Mouse (Mus musculus) midbrain, embryonic 12.5 days (tissue): ENCODE data around the gene Otp. TPM values are rescaled to one million over a fixed set of nuclear protein-coding genes. Genes with fewer than 3 reads are reported as not detected.
A peak's percentile ranks its signal among the peaks of the same experiment; 100 is the strongest.

Experiments
- ATAC-seq: fragments of 200-750 bp; cut with Nextera tagmentation; 2 replicates; pipeline ENCODE4 v1.8.0; 2017; ENCODE audit warnings: low read depth, moderate TSS enrichment, moderate library complexity; ENCODE audit not compliant: low FRiP score
- H3K27ac ChIP-seq: fragments of 300-500 bp; sonication (generic); replicated peaks from 2 replicates; pipeline ENCODE4 v1.5.1; 2016; ENCODE audit warnings: mild to moderate bottlenecking
- H3K27me3 ChIP-seq: fragments of 300-500 bp; sonication (generic); 2 replicates; pipeline ENCODE4 v1.6.1; 2016; ENCODE audit warnings: mild to moderate bottlenecking
- H3K36me3 ChIP-seq: fragments of 300-500 bp; sonication (generic); 2 replicates; pipeline ENCODE4 v1.6.1; 2016
- H3K4me1 ChIP-seq: fragments of 300-500 bp; sonication (generic); 2 replicates; pipeline ENCODE4 v1.6.1; 2016
- H3K4me2 ChIP-seq: fragments of 300-500 bp; sonication (generic); replicated peaks from 2 replicates; pipeline ENCODE4 v1.6.1; 2016; ENCODE audit warnings: mild to moderate bottlenecking, moderate library complexity
- H3K4me3 ChIP-seq: fragments of 300-500 bp; sonication (generic); 2 replicates; pipeline ENCODE4 v1.5.1; 2016; ENCODE audit warnings: mild to moderate bottlenecking
- H3K9ac ChIP-seq: fragments of 300-500 bp; sonication (generic); replicated peaks from 2 replicates; pipeline ENCODE4 v1.6.1; 2016; ENCODE audit warnings: mild to moderate bottlenecking, moderate library complexity
- H3K9me3 ChIP-seq: fragments of 300-500 bp; sonication (generic); 2 replicates; pipeline ENCODE4 v1.6.1; 2016; ENCODE audit warnings: mild to moderate bottlenecking
- WGBS: fragments of 180-500 bp; shearing (Covaris S2); methylation state at CpG from one replicate; pipeline ENCODE4 v1.1.7; 2016; 5-methylcytosine and 5-hydroxymethylcytosine counted together
- polyA plus RNA-seq: library from polyadenylated mRNA; unstranded; fragments of >200 nt; fragmentation: Nextera tagmentation; extraction: Ambion mirVana; gene quantifications from 2 replicates; pipeline ENCODE4 v1.2.1, GENCODE M21; 2016

Gene Otp
- 2.1 and 3.0 TPM in 2 replicates for polyA plus RNA-seq

DNA sequence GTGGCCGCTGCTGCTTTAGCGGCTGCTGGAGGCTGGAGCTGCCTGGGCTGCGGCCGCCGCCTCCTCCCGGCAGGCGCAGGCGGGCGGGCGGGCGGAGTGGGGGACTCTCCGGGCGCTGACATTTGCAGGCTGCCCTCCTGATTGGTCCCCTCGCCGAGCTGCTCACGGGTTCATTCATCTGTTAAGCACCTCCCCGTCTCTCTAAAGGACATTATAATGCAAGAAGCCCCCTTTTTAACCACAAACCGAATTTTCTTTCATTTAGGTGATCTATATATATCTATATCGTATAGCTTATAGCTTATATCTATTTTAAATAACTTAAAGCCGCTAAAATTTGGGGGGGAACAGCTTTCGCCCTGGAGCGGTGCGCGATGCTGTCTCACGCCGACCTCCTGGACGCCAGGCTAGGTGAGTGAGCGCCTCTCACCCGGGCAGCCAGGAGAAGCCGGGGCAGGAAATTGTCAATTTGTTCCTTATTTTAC is at the start of gene Otp:
TSS of gene Otp (plus strand) at position 207 of the 485 bp plus-strand sequence.
- ATAC-seq: peak; percentile 85
- Histone ChIP-seq H3K27me3 (peaks cover 73% of the 10 kb centered on the region), H3K9ac (no peak within 1 kb of the TSS), H3K27ac (no peak within 1 kb of the TSS), H3K4me2 (0 out of 2 replicates have a peak within 1 kb of the TSS, but pooled peaks have one; percentile 22), H3K36me3 (no peaks in the 10 kb centered on the region), H3K4me1 (peaks cover 4% of the 10 kb centered on the region; the same call in 1 of the 2 replicates), H3K4me3 (peak within 1 kb of the TSS; percentile 6; the same call in 1 of the 2 replicates), H3K9me3 (no peaks in the 10 kb centered on the region)
- under 1% methylated on average over 30 of the region's 30 CpGs for WGBS

DNA sequence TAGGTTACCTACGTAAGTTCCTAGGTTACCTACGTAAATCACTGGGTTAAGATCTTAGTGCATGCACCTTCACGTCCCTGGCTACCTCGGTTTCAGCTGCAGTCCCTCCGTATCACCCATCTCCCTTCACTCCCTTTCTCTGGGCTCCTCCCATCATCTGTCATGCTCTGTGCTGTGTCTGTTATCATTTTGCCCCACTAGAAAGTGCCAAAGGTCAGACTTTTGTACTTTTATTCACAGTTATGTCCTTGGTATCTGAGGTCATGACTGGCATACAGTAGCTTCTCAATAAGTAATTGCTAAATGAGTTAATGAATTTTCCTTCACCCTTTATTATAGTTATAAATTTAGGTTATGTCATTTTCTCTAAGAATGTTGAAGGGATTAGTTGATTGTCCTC is 49.0 kb upstream of the Otp start:
- no peaks in the 10 kb centered on the region for H3K36me3 ChIP-seq
- H3K9me3 ChIP-seq: no peaks in the 10 kb centered on the region
- H3K27ac ChIP-seq: no peak overlapping the region
- H3K9ac ChIP-seq: no peak overlapping the region
- no peak overlapping the region for H3K4me2 ChIP-seq
- 93% methylated on average over 5 of the region's 5 CpGs for WGBS
- no peak for ATAC-seq
- no peaks in the 10 kb centered on the region for H3K27me3 ChIP-seq
- no peak overlapping the region for H3K4me3 ChIP-seq
- peaks cover 9% of the 10 kb centered on the region; the same call in 1 of the 2 replicates for H3K4me1 ChIP-seq

DNA sequence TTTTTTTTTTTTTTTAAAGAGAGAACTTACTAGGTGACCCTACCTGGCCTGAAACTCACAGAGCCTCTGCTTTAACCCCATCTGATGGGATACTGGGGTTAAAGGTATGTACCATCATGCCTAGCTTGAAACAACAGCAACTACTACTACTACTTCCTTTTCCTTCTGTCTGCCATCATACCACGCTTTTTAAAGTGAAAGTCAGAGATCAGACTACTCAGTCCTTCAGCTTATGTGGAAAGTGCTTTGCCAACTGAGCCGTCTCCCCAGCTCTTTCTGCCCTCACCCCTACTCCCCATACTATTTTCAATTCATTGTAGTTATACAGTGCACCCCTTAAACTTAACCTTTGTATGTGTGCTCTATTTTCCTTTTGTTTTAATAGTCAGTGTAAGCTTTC is 48.4 kb upstream of the Otp start:
- Histone ChIP-seq H3K4me2 (no peak overlapping the region), H3K27me3 (no peaks in the 10 kb centered on the region), H3K4me3 (no peak overlapping the region), H3K27ac (no peak overlapping the region), H3K9me3 (no peaks in the 10 kb centered on the region), H3K9ac (no peak overlapping the region), H3K4me1 (peaks cover 9% of the 10 kb centered on the region; the same call in 1 of the 2 replicates), H3K36me3 (no peaks in the 10 kb centered on the region)
- WGBS: 86% methylated on average over 2 of the region's 2 CpGs
- ATAC-seq: no peak

DNA sequence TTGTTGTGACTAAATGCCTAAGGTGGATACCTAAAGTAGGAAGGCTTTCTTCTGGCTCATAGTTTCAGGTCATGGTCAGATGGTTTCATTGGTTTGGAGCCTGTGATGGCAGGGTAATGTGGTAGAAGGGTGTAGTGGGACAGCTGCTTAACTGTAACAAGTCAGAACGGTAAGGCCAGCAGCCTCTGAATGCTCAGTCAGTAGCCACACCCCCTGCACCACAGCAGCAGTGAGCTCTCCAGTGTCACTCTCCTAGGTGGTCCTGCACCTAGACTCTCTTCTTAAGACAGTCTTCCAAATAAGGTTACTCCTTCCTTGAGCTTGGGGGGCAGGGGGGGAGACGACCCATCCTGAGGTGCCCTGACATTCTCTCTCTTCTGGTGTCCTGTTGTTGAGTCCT is 47.6 kb upstream of the Otp start:
- Histone ChIP-seq H3K9ac (no peak overlapping the region), H3K27me3 (no peaks in the 10 kb centered on the region), H3K4me1 (peaks cover 9% of the 10 kb centered on the region; the same call in 1 of the 2 replicates), H3K27ac (no peak overlapping the region), H3K4me3 (no peak overlapping the region), H3K9me3 (no peaks in the 10 kb centered on the region), H3K36me3 (peaks cover 6% of the 10 kb centered on the region), H3K4me2 (no peak overlapping the region)
- no peak for ATAC-seq
- 38% methylated on average over 2 of the region's 2 CpGs for WGBS

GRCm38 (mm10) chr13:94838047-94838720 is 37.2 kb upstream of the Otp start:
- whole genome bisulfite sequencing: 81% methylated on average over 5 of the region's 5 CpGs
- H3K27me3 ChIP-seq: no peaks in the 10 kb centered on the region
- no peak overlapping the region for H3K4me3 ChIP-seq
- peaks cover 41% of the 10 kb centered on the region for H3K36me3 ChIP-seq
- H3K9ac ChIP-seq: no peak overlapping the region
- no peak overlapping the region for H3K4me2 ChIP-seq
- no peaks in the 10 kb centered on the region for H3K9me3 ChIP-seq
- 0 out of 2 replicates have a peak overlapping the region, but pooled peaks have one; percentile 11 for H3K27ac ChIP-seq
- ATAC-seq: no peak
- H3K4me1 ChIP-seq: no peaks in the 10 kb centered on the region; the same call in 1 of the 2 replicates

DNA sequence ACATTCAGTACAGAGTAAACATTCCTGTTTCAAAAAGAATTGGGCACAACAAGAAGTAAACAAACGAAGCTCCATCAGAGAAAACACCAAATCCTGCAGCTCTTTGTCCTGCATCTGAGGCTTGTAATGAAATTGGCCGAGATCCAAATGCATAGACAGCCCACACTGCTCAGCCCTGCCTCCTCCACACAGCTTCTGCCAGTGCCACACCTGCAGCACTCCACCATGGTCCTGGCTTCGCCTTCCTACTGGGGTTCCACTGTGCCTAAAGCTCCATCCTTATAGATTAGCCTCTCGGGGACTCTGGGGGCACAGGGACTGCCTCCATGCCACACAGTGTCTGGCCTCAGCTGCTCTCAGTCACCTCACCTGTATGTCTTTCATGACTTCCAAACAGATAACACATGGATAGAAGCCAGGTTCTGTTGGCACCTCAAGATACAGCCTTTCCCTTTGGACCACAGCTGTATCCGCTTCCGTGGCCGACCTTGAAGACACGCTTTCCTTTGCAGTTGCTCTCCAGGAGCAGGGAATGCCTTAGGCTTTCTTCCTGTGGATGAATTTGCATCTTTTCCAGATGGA is 36.6 kb upstream of the Otp start:
- H3K36me3 ChIP-seq: peaks cover 36% of the 10 kb centered on the region

DNA sequence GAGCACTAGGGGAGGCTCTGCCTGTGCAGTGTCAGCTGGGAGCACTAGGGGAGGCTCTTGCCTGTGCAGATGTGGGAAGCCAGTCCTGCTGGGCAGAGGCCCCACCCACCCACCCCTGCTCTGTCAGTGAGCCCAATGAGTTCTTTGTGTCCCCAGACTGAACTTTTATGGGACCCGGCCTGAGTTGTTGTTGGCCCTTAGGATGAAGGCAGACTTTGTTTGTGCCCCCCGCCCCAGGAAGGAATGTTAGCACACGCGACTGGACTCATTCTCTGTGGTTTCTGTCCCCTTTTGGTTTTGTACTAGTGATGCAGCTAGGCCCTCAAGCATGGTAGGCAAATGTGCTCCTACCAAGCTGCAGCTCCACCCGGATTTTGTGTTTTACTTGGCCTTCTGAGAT is 32.2 kb upstream of the Otp start:
- H3K4me3 ChIP-seq: no peak overlapping the region
- no peak for ATAC-seq

More for the DNA sequence above, 36.6 kb upstream of the Otp start:
- ATAC-seq: no peak
- Histone ChIP-seq H3K27me3 (no peaks in the 10 kb centered on the region), H3K27ac (no peak overlapping the region), H3K4me3 (no peak overlapping the region), H3K4me2 (no peak overlapping the region), H3K4me1 (no peaks in the 10 kb centered on the region; the same call in 1 of the 2 replicates), H3K9me3 (no peaks in the 10 kb centered on the region), H3K9ac (no peak overlapping the region)
- WGBS: 87% methylated on average over 8 of the region's 8 CpGs

DNA sequence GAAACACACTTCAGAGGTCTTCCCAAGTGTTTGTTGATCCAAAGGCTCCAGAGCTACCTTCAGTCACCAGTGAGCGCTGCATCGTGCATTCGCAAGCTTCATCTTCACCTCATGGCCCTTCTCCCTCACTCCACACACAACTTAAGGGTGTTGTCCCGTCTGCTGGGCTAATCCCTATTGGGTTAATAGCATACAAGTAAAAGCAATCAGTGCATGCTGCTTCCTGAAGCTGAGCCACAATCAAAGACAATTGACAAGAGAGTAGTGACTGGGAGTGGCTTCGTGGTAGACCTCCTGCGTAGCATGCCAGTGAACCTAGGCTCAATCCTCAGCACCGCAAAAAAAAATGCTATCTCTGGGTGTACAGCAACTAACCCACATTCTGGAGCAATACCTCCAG is 27.5 kb upstream of the Otp start:
- no peak overlapping the region for H3K4me2 ChIP-seq
- H3K27me3 ChIP-seq: peaks cover 34% of the 10 kb centered on the region
- H3K4me3 ChIP-seq: no peak overlapping the region
- no peak overlapping the region for H3K9ac ChIP-seq
- ATAC-seq: no peak
- H3K27ac ChIP-seq: no peak overlapping the region
- H3K9me3 ChIP-seq: no peaks in the 10 kb centered on the region
- H3K4me1 ChIP-seq: no peaks in the 10 kb centered on the region
- no peaks in the 10 kb centered on the region; the same call in 1 of the 2 replicates for H3K36me3 ChIP-seq
- 73% methylated on average over 7 of the region's 7 CpGs for WGBS

More for the DNA sequence above, 32.2 kb upstream of the Otp start:
- Histone ChIP-seq H3K4me1 (no peaks in the 10 kb centered on the region; the same call in 1 of the 2 replicates), H3K27ac (no peak overlapping the region), H3K27me3 (no peaks in the 10 kb centered on the region; the same call in 1 of the 2 replicates), H3K9me3 (no peaks in the 10 kb centered on the region), H3K9ac (no peak overlapping the region), H3K4me2 (no peak overlapping the region), H3K36me3 (peaks cover 16% of the 10 kb centered on the region)
- 64% methylated on average over 5 of the region's 5 CpGs for WGBS

GRCm38 (mm10) chr13:94849351-94849750 is 26.1 kb upstream of the Otp start:
- 83% methylated on average over 13 of the region's 13 CpGs for WGBS
- Histone ChIP-seq H3K4me1 (no peaks in the 10 kb centered on the region), H3K27ac (no peak overlapping the region), H3K27me3 (peaks cover 46% of the 10 kb centered on the region), H3K36me3 (no peaks in the 10 kb centered on the region), H3K4me3 (no peak overlapping the region), H3K9me3 (no peaks in the 10 kb centered on the region), H3K4me2 (no peak overlapping the region), H3K9ac (no peak overlapping the region)
- ATAC-seq: no peak

DNA sequence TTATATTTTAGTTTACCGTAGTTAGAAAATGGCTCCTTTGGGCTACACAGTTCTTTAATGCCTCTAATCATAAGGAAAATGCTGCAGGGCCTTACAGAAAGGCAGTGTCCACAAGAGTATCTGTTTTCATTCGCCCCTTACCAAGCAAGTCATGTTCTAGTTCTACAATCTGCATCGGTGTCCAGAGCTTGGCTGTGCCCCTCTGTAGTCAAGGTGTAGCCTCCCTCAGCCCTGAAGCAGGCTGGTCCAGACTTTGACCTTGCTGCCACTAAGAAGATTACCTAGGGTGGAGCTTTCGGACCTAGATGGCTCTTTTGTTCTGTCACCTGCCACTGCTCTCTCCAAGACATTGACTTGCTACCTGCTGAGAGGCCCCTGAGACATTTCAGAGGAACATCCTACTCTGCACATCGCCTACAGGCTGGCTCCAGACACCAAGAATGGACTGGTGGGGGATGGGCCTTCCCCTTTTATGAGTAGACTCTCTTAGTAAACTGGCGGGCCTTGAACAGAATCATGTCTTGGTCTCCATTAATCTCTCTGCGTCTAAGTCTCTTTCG is 17.3 kb upstream of the Otp start:
- peaks cover 91% of the 10 kb centered on the region for H3K27me3 ChIP-seq
- no peaks in the 10 kb centered on the region for H3K36me3 ChIP-seq
- ATAC-seq: no peak
- H3K4me2 ChIP-seq: no peak overlapping the region
- H3K4me1 ChIP-seq: no peaks in the 10 kb centered on the region
- no peak overlapping the region for H3K4me3 ChIP-seq
- no peaks in the 10 kb centered on the region for H3K9me3 ChIP-seq
- no peak overlapping the region for H3K27ac ChIP-seq
- no peak overlapping the region for H3K9ac ChIP-seq
- 56% methylated on average over 8 of the region's 8 CpGs for WGBS

DNA sequence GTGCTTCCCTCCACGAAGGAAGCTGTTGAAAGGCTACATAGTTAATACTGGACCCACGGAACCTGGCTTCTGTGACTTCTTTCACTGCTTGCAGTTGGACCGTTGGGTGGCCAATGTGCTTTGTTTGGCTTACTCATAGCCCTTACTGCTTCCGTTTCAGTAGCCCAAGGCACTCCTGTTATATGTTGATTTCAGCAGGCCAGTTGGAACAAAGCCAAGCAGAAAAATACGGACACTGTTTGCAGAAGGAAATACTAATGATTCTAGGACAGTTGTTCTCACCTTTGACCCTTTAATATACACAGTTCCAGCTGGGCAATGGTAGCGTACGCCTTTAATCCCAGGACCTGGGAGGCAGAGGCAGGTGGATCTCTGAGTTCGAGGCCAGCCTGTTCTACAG is 16.1 kb upstream of the Otp start:
- Histone ChIP-seq H3K4me2 (no peak overlapping the region), H3K36me3 (no peaks in the 10 kb centered on the region), H3K27me3 (peaks cover 92% of the 10 kb centered on the region), H3K9ac (no peak overlapping the region), H3K9me3 (no peaks in the 10 kb centered on the region), H3K4me1 (no peaks in the 10 kb centered on the region), H3K27ac (no peak overlapping the region), H3K4me3 (no peak overlapping the region)
- ATAC-seq: no peak
- 84% methylated on average over 8 of the region's 8 CpGs for WGBS
